Mouse (Mus musculus) right cerebral cortex, postnatal 36 days (tissue): ENCODE measurements around the gene Spaca4.

Experiments used
- DNase-seq, 2 experiments: peaks; one replicate each; pipeline ENCODE4 v3.0.0; 2022; ENCODE audit warnings: low spot score in 2 of 2, mixed read lengths in 1 of 2

Spaca4 gene

GRCm38 (mm10) chr7:45725713-45726112 lies at the start of gene Spaca4:
Spaca4 (minus strand) TSS chr7:45725813.
- no peak for DNase-seq

- DNase-seq: no peak
These were observed 49.6 kb upstream of the Spaca4 start for GRCm38 (mm10) chr7:45775237-45775636.

- no peak for DNase-seq
These were observed 45.5 kb upstream of the Spaca4 start for GRCm38 (mm10) chr7:45771101-45771500.

- DNase-seq: no peak
These were observed 44.9 kb upstream of the Spaca4 start for GRCm38 (mm10) chr7:45770427-45771082.

- no peak for DNase-seq
These were observed 41.9 kb upstream of the Spaca4 start for GRCm38 (mm10) chr7:45767500-45767899.

GRCm38 (mm10) chr7:45766764-45767163 lies 41.2 kb upstream of the Spaca4 start:
- no peak for DNase-seq

GRCm38 (mm10) chr7:45765995-45766394 lies 40.4 kb upstream of the Spaca4 start:
- DNase-seq: no peak

GRCm38 (mm10) chr7:45760151-45760550 lies 34.5 kb upstream of the Spaca4 start:
- no peak for DNase-seq

- DNase-seq: no peak
These were observed 33.8 kb upstream of the Spaca4 start for GRCm38 (mm10) chr7:45759400-45759799.

GRCm38 (mm10) chr7:45755703-45756102 lies 30.1 kb upstream of the Spaca4 start:
- DNase-seq: no peak

GRCm38 (mm10) chr7:45750162-45750561 lies 24.5 kb upstream of the Spaca4 start:
- no peak for DNase-seq

GRCm38 (mm10) chr7:45749401-45749800 lies 23.8 kb upstream of the Spaca4 start:
- no peak for DNase-seq

- DNase-seq: no peak
These were observed 22.5 kb upstream of the Spaca4 start for GRCm38 (mm10) chr7:45748110-45748509.

- DNase-seq: no peak
These were observed 21.8 kb upstream of the Spaca4 start for GRCm38 (mm10) chr7:45747450-45747849.

- no peak for DNase-seq
These were observed 20.9 kb upstream of the Spaca4 start for GRCm38 (mm10) chr7:45746518-45746917.

- peak; percentile 43 to 60 for DNase-seq
These were observed 18.8 kb upstream of the Spaca4 start for GRCm38 (mm10) chr7:45744387-45744786.

GRCm38 (mm10) chr7:45742338-45742737 lies 16.7 kb upstream of the Spaca4 start:
- peak; percentile 83 to 84 for DNase-seq

GRCm38 (mm10) chr7:45741777-45742176 lies 16.2 kb upstream of the Spaca4 start:
- DNase-seq: peak in 1 of 2 experiments; percentile 28

- DNase-seq: no peak
These were observed 15.7 kb upstream of the Spaca4 start for GRCm38 (mm10) chr7:45741308-45741707.

GRCm38 (mm10) chr7:45739820-45740219 lies 14.2 kb upstream of the Spaca4 start:
- no peak for DNase-seq

GRCm38 (mm10) chr7:45739162-45739763 lies 13.7 kb upstream of the Spaca4 start:
- peak; percentile 62 to 66 for DNase-seq

- DNase-seq: no peak
These were observed 7.9 kb upstream of the Spaca4 start for GRCm38 (mm10) chr7:45733477-45733876.

GRCm38 (mm10) chr7:45730727-45731431 lies 5.3 kb upstream of the Spaca4 start:
- DNase-seq: no peak
